Mouse (Mus musculus) neural tube, embryonic 15.5 days (tissue): ENCODE data around the gene Soat2. TPM values are rescaled to one million over a fixed set of nuclear protein-coding genes. Genes with fewer than 3 reads are reported as not detected.

Experiments
- ATAC-seq: fragments of 200-750 bp; cut with Nextera tagmentation; 2 replicates; pipeline ENCODE4 v1.8.0; 2017; ENCODE audit warnings: mild to moderate bottlenecking, moderate TSS enrichment, moderate library complexity; ENCODE audit not compliant: low FRiP score
- H3K27ac ChIP-seq: fragments of 300-500 bp; sonication (generic); replicated peaks from 2 replicates; pipeline ENCODE4 v1.5.1; 2015; ENCODE audit warnings: mild to moderate bottlenecking, inconsistent platforms
- H3K27me3 ChIP-seq: fragments of 300-500 bp; sonication (generic); replicated peaks from 2 replicates; pipeline ENCODE4 v1.6.1; 2015; ENCODE audit warnings: inconsistent platforms
- H3K36me3 ChIP-seq: fragments of 300-500 bp; sonication (generic); 2 replicates; pipeline ENCODE4 v1.6.1; 2015; ENCODE audit warnings: inconsistent platforms
- H3K4me1 ChIP-seq: fragments of 300-500 bp; sonication (generic); 2 replicates; pipeline ENCODE4 v1.6.1; 2015; ENCODE audit warnings: inconsistent platforms
- H3K4me2 ChIP-seq: fragments of 300-500 bp; sonication (generic); 2 replicates; pipeline ENCODE4 v1.6.1; 2015; ENCODE audit warnings: inconsistent platforms, mild to moderate bottlenecking, moderate library complexity
- H3K4me3 ChIP-seq: fragments of 300-500 bp; sonication (generic); replicated peaks from 2 replicates; pipeline ENCODE4 v1.5.1; 2015; ENCODE audit warnings: mild to moderate bottlenecking, inconsistent platforms
- H3K9ac ChIP-seq: fragments of 300-500 bp; sonication (generic); replicated peaks from 2 replicates; pipeline ENCODE4 v1.6.1; 2015; ENCODE audit warnings: mild to moderate bottlenecking, inconsistent platforms
- H3K9me3 ChIP-seq: fragments of 300-500 bp; sonication (generic); replicated peaks from 2 replicates; pipeline ENCODE4 v1.6.1; 2016; ENCODE audit warnings: inconsistent platforms
- WGBS: fragments of 180-500 bp; shearing (Covaris S2); methylation state at CpG from one replicate; pipeline ENCODE4 v1.1.7; 2015; ENCODE audit warnings: mixed read lengths; 5-methylcytosine and 5-hydroxymethylcytosine counted together
- polyA plus RNA-seq: library from polyadenylated mRNA; unstranded; fragments of >200 nt; fragmentation: Nextera tagmentation; extraction: Ambion mirVana; gene quantifications from 2 replicates; pipeline ENCODE4 v1.2.1, GENCODE M21; 2015

Soat2 gene
- polyA plus RNA-seq, 1 experiment from 2014 or later = 0.06 TPM

GRCm38 (mm10) chr15:102179106-102179505 lies 28.8 kb downstream of the Soat2 start:
- Histone ChIP-seq H3K4me1 (no peaks in the 10 kb centered on the region), H3K27me3 (no peaks in the 10 kb centered on the region), H3K27ac (no peak overlapping the region), H3K4me2 (no peak overlapping the region), H3K36me3 (0 out of 2 replicates have a peak, but pooled peaks cover 9% of the 10 kb centered on the region), H3K9ac (no peak overlapping the region), H3K4me3 (no peak overlapping the region), H3K9me3 (no peaks in the 10 kb centered on the region)
- ATAC-seq = no peak
- 81% methylated on average over 9 of the region's 9 CpGs for WGBS

GRCm38 (mm10) chr15:102179924-102180323 lies 29.6 kb downstream of the Soat2 start:
- H3K36me3 ChIP-seq = peaks cover 12% of the 10 kb centered on the region; the same call in 1 of the 2 replicates
- H3K4me2 ChIP-seq = no peak overlapping the region
- 94% methylated on average over 14 of the region's 14 CpGs for WGBS
- H3K4me1 ChIP-seq = no peaks in the 10 kb centered on the region
- H3K4me3 ChIP-seq = no peak overlapping the region
- no peak for ATAC-seq
- H3K27ac ChIP-seq = no peak overlapping the region
- no peak overlapping the region for H3K9ac ChIP-seq
- no peaks in the 10 kb centered on the region for H3K9me3 ChIP-seq
- no peaks in the 10 kb centered on the region for H3K27me3 ChIP-seq

GRCm38 (mm10) chr15:102183076-102183475 lies 32.8 kb downstream of the Soat2 start:
- Histone ChIP-seq H3K9ac (no peak overlapping the region), H3K27ac (no peak overlapping the region), H3K4me2 (no peak overlapping the region), H3K4me1 (no peaks in the 10 kb centered on the region), H3K4me3 (no peak overlapping the region), H3K27me3 (no peaks in the 10 kb centered on the region), H3K9me3 (no peaks in the 10 kb centered on the region), H3K36me3 (peaks cover 12% of the 10 kb centered on the region; the same call in 1 of the 2 replicates)
- WGBS = 94% methylated on average over 3 of the region's 3 CpGs
- ATAC-seq = no peak

GRCm38 (mm10) chr15:102186239-102186638 lies 35.9 kb downstream of the Soat2 start:
- H3K36me3 ChIP-seq = peaks cover 8% of the 10 kb centered on the region; the same call in 1 of the 2 replicates
- no peaks in the 10 kb centered on the region for H3K9me3 ChIP-seq
- WGBS = 88% methylated on average over 11 of the region's 11 CpGs
- no peak overlapping the region for H3K4me2 ChIP-seq
- H3K27ac ChIP-seq = no peak overlapping the region
- H3K27me3 ChIP-seq = no peaks in the 10 kb centered on the region
- H3K4me3 ChIP-seq = no peak overlapping the region
- ATAC-seq = no peak
- no peaks in the 10 kb centered on the region for H3K4me1 ChIP-seq
- no peak overlapping the region for H3K9ac ChIP-seq

GRCm38 (mm10) chr15:102188096-102188495 lies 37.8 kb downstream of the Soat2 start:
- no peak overlapping the region for H3K4me3 ChIP-seq
- no peak overlapping the region for H3K27ac ChIP-seq
- H3K4me1 ChIP-seq = no peaks in the 10 kb centered on the region
- no peak for ATAC-seq
- H3K36me3 ChIP-seq = peaks cover 6% of the 10 kb centered on the region; the same call in 1 of the 2 replicates
- 92% methylated on average over 10 of the region's 10 CpGs for WGBS
- H3K4me2 ChIP-seq = no peak overlapping the region
- H3K9me3 ChIP-seq = no peaks in the 10 kb centered on the region
- H3K27me3 ChIP-seq = no peaks in the 10 kb centered on the region
- H3K9ac ChIP-seq = no peak overlapping the region

- no peak for ATAC-seq
- 63% methylated on average over 6 of the region's 6 CpGs for WGBS
- H3K4me2 ChIP-seq = no peak overlapping the region
Observed at GRCm38 (mm10) chr15:102188883-102189282, 38.6 kb downstream of the Soat2 start.

GRCm38 (mm10) chr15:102191699-102192098 lies 41.4 kb downstream of the Soat2 start:
- H3K9me3 ChIP-seq = no peaks in the 10 kb centered on the region
- no peak overlapping the region for H3K4me3 ChIP-seq
- H3K4me2 ChIP-seq = no peak overlapping the region
- ATAC-seq = no peak
- 52% methylated on average over 7 of the region's 7 CpGs for WGBS
- H3K4me1 ChIP-seq = no peaks in the 10 kb centered on the region
- H3K36me3 ChIP-seq = no peaks in the 10 kb centered on the region
- H3K9ac ChIP-seq = no peak overlapping the region
- no peak overlapping the region for H3K27ac ChIP-seq
- H3K27me3 ChIP-seq = no peaks in the 10 kb centered on the region

More at GRCm38 (mm10) chr15:102188883-102189282, 38.6 kb downstream of the Soat2 start:
- no peak overlapping the region for H3K9ac ChIP-seq
- H3K4me1 ChIP-seq = no peaks in the 10 kb centered on the region
- no peak overlapping the region for H3K4me3 ChIP-seq
- peaks cover 6% of the 10 kb centered on the region; the same call in 1 of the 2 replicates for H3K36me3 ChIP-seq
- no peaks in the 10 kb centered on the region for H3K9me3 ChIP-seq
- H3K27ac ChIP-seq = no peak overlapping the region
- H3K27me3 ChIP-seq = no peaks in the 10 kb centered on the region

- 80% methylated on average over 7 of the region's 7 CpGs for WGBS
- Histone ChIP-seq H3K27ac (no peak overlapping the region), H3K4me1 (no peaks in the 10 kb centered on the region), H3K4me3 (no peak overlapping the region), H3K4me2 (no peak overlapping the region), H3K9ac (no peak overlapping the region), H3K36me3 (no peaks in the 10 kb centered on the region), H3K9me3 (no peaks in the 10 kb centered on the region), H3K27me3 (no peaks in the 10 kb centered on the region)
- ATAC-seq = no peak
Observed at GRCm38 (mm10) chr15:102192271-102192812, 42.0 kb downstream of the Soat2 start.

- Histone ChIP-seq H3K27me3 (no peaks in the 10 kb centered on the region), H3K27ac (no peak overlapping the region), H3K4me3 (no peak overlapping the region), H3K9me3 (no peaks in the 10 kb centered on the region), H3K4me1 (no peaks in the 10 kb centered on the region), H3K4me2 (no peak overlapping the region), H3K36me3 (no peaks in the 10 kb centered on the region), H3K9ac (no peak overlapping the region)
- ATAC-seq = no peak
- 85% methylated on average over 5 of the region's 5 CpGs for WGBS
Observed at GRCm38 (mm10) chr15:102192820-102193386, 42.6 kb downstream of the Soat2 start.

- Histone ChIP-seq H3K36me3 (no peaks in the 10 kb centered on the region), H3K4me3 (no peak overlapping the region), H3K9me3 (no peaks in the 10 kb centered on the region), H3K4me1 (no peaks in the 10 kb centered on the region), H3K27ac (no peak overlapping the region), H3K27me3 (no peaks in the 10 kb centered on the region), H3K4me2 (no peak overlapping the region), H3K9ac (no peak overlapping the region)
- 82% methylated on average over 4 of the region's 4 CpGs for WGBS
- ATAC-seq = no peak
Observed at GRCm38 (mm10) chr15:102193652-102194051, 43.3 kb downstream of the Soat2 start.

GRCm38 (mm10) chr15:102194439-102194838 lies 44.1 kb downstream of the Soat2 start:
- H3K4me2 ChIP-seq = no peak overlapping the region
- no peak for ATAC-seq
- H3K27ac ChIP-seq = no peak overlapping the region
- 91% methylated on average over 4 of the region's 4 CpGs for WGBS
- no peaks in the 10 kb centered on the region for H3K27me3 ChIP-seq
- H3K9me3 ChIP-seq = no peaks in the 10 kb centered on the region
- H3K36me3 ChIP-seq = no peaks in the 10 kb centered on the region
- no peak overlapping the region for H3K9ac ChIP-seq
- no peaks in the 10 kb centered on the region for H3K4me1 ChIP-seq
- H3K4me3 ChIP-seq = no peak overlapping the region

GRCm38 (mm10) chr15:102195373-102195772 lies 45.0 kb downstream of the Soat2 start:
- Histone ChIP-seq H3K9ac (no peak overlapping the region), H3K9me3 (no peaks in the 10 kb centered on the region), H3K27me3 (no peaks in the 10 kb centered on the region), H3K4me3 (no peak overlapping the region), H3K4me1 (no peaks in the 10 kb centered on the region), H3K27ac (no peak overlapping the region), H3K36me3 (no peaks in the 10 kb centered on the region), H3K4me2 (no peak overlapping the region)
- 81% methylated on average over 4 of the region's 4 CpGs for WGBS
- ATAC-seq = no peak
